Mouse (Mus musculus): ENCODE measurements around the gene Polr3h.

GRCm38 (mm10) chr15:81951159-81951558 is 25.1 kb upstream of the Polr3h start:
- TF ChIP-seq CTCF (IDR thresholded peaks at IDR 0.05; ENCODE audit: borderline replicate concordance, extremely low read depth, insufficient read depth, insufficient read length) = no peak
- TF ChIP-seq POLR2A (IDR thresholded peaks at IDR 0.05; ENCODE audit: borderline replicate concordance, extremely low read depth, insufficient read depth, insufficient read length, poor library complexity, severe bottlenecking) = no peak

Data from brain, embryonic 14.5 days (tissue).